Mouse (Mus musculus) retina, postnatal 7 days (tissue): Measurements from ENCODE around the gene Kl.

Experiments
- DNase-seq: peaks from one replicate; pipeline ENCODE4 v3.0.0-alpha.2; 2012; ENCODE audit warnings: low read depth, low spot score

Gene Kl

GRCm38 (mm10) chr5:151027171-151027570 lies 74.8 kb downstream of the Kl start:
- DNase-seq, result peak; percentile 25

- DNase-seq, result no peak
These were observed 76.5 kb downstream of the Kl start for GRCm38 (mm10) chr5:151028906-151029305.

GRCm38 (mm10) chr5:151034715-151035512 lies 82.5 kb downstream of the Kl start:
- no peak for DNase-seq

- no peak for DNase-seq
These were observed 85.5 kb downstream of the Kl start for GRCm38 (mm10) chr5:151037871-151038270.

GRCm38 (mm10) chr5:151042911-151043310 lies 90.5 kb downstream of the Kl start:
- no peak for DNase-seq
